Mouse (Mus musculus): ENCODE measurements around the gene Atxn2.
"Not testable (repeated sequence)": the region's sequence is repeated elsewhere in the genome, so short reads cannot be mapped to it uniquely, and the experiment has no call there.

Gene Atxn2

GRCm38 (mm10) chr5:121711174-121711927, at the start of gene Atxn2:
Atxn2 (plus strand) TSS chr5:121711337.
- peak; percentile 49 for DNase-seq (ENCODE audit: low read depth)

GRCm38 (mm10) chr5:121661494-121661893, 49.6 kb upstream of the Atxn2 start:
- DNase-seq (ENCODE audit: low read depth): no peak

GRCm38 (mm10) chr5:121663456-121663855, 47.7 kb upstream of the Atxn2 start:
- DNase-seq (ENCODE audit: low read depth): no peak

- no peak for DNase-seq (ENCODE audit: low read depth)
These were observed 47.1 kb upstream of the Atxn2 start for GRCm38 (mm10) chr5:121664078-121664477.

- no peak for DNase-seq (ENCODE audit: low read depth)
These were observed 46.2 kb upstream of the Atxn2 start for GRCm38 (mm10) chr5:121664971-121665370.

- no peak for DNase-seq (ENCODE audit: low read depth)
These were observed 44.1 kb upstream of the Atxn2 start for GRCm38 (mm10) chr5:121667067-121667466.

GRCm38 (mm10) chr5:121668411-121668810, 42.7 kb upstream of the Atxn2 start:
- DNase-seq (ENCODE audit: low read depth): no peak

GRCm38 (mm10) chr5:121670412-121670811, 40.7 kb upstream of the Atxn2 start:
- no peak for DNase-seq (ENCODE audit: low read depth)

- no peak for DNase-seq (ENCODE audit: low read depth)
These were observed 28.9 kb upstream of the Atxn2 start for GRCm38 (mm10) chr5:121682250-121682649.

- DNase-seq (ENCODE audit: low read depth): no peak
These were observed 25.6 kb upstream of the Atxn2 start for GRCm38 (mm10) chr5:121685495-121685894.

GRCm38 (mm10) chr5:121686113-121686898, 24.8 kb upstream of the Atxn2 start:
- DNase-seq (ENCODE audit: low read depth): no peak

GRCm38 (mm10) chr5:121690482-121691211, 20.5 kb upstream of the Atxn2 start:
- DNase-seq (ENCODE audit: low read depth): no peak

GRCm38 (mm10) chr5:121691436-121691835, 19.7 kb upstream of the Atxn2 start:
- DNase-seq (ENCODE audit: low read depth): not testable (repeated sequence)

GRCm38 (mm10) chr5:121692897-121693296, 18.2 kb upstream of the Atxn2 start:
- no peak for DNase-seq (ENCODE audit: low read depth)

- no peak for DNase-seq (ENCODE audit: low read depth)
These were observed 14.4 kb upstream of the Atxn2 start for GRCm38 (mm10) chr5:121696761-121697160.

- no peak for DNase-seq (ENCODE audit: low read depth)
These were observed 11.2 kb upstream of the Atxn2 start for GRCm38 (mm10) chr5:121699891-121700290.

GRCm38 (mm10) chr5:121700496-121700895, 10.6 kb upstream of the Atxn2 start:
- DNase-seq (ENCODE audit: low read depth): no peak

GRCm38 (mm10) chr5:121701111-121701769, 9.9 kb upstream of the Atxn2 start:
- DNase-seq (ENCODE audit: low read depth): no peak

GRCm38 (mm10) chr5:121703341-121703740, 7.8 kb upstream of the Atxn2 start:
- no peak for DNase-seq (ENCODE audit: low read depth)

- DNase-seq (ENCODE audit: low read depth): no peak
These were observed 6.5 kb upstream of the Atxn2 start for GRCm38 (mm10) chr5:121704512-121705248.

GRCm38 (mm10) chr5:121710402-121710801, 735 bp upstream of the Atxn2 start:
- DNase-seq (ENCODE audit: low read depth): no peak

All from c-Kit-positive CD71-negative TER-119-negative erythroid progenitor cells, embryonic 14.5 days (primary cell).